In genomic region chr2:130167861-130168260, GRCm38 (mm10) we compare ENCODE assay signal across 9 mouse cellular contexts. TPM values are rescaled to one million over a fixed set of nuclear protein-coding genes. Genes with fewer than 3 reads are reported as not detected.
DNase-seq lines count a peak whose midpoint lies in the region; ATAC-seq and TF ChIP-seq lines count a peak whose summit lies in the region.
"Had no signal": no experiment of that assay in that cellular context is flagged by ENCODE, and none has a peak within 500 bp of the region (broad histone marks: within the 10 kb centered on the region; RNA-seq: fewer than 3 reads in every experiment).

No protein-coding gene starts in this region.

- no peak overlapping the region for H3K9ac ChIP-seq in intestine, postnatal 0 days (ENCODE audit: low read depth, low read length)
- no peak overlapping the region for H3K9ac ChIP-seq in intestine, embryonic 15.5 days

- ATAC-seq in intestine, postnatal 0 days: no peak
- no peak for ATAC-seq in intestine, embryonic 15.5 days
- no peak for ATAC-seq in G1E (ENCODE audit: extremely low read depth, insufficient number of reproducible peaks, low FRiP score, poor library complexity, severe bottlenecking)
- no peak for ATAC-seq in erythroid progenitor cell, adult 5-6 weeks (replicated peaks; ENCODE audit: low FRiP score, poor library complexity, severe bottlenecking)

- no peaks in the 10 kb centered on the region for H3K27me3 ChIP-seq in intestine, postnatal 0 days (replicated peaks; ENCODE audit: control insufficient read depth, insufficient read depth, low read length)
- H3K27me3 ChIP-seq in intestine, embryonic 15.5 days (replicated peaks): no peaks in the 10 kb centered on the region
- H3K27me3 ChIP-seq in G1E (ENCODE audit: insufficient read depth, low read length): no peaks in the 10 kb centered on the region

- H3K36me3 ChIP-seq in intestine, postnatal 0 days (ENCODE audit: control insufficient read depth, insufficient read depth): peaks cover 45% of the 10 kb centered on the region
- peaks cover 23% of the 10 kb centered on the region for H3K36me3 ChIP-seq in intestine, embryonic 15.5 days
- H3K36me3 ChIP-seq in G1E (replicated peaks): peaks cover 68% of the 10 kb centered on the region

- no peak for DNase-seq in G1E (ENCODE audit: low spot score)
- DNase-seq in frontal cortex, postnatal 25 days (ENCODE audit: low spot score in 2 of 2): peak; percentile 39 to 43
- peak; percentile 22 to 28 for DNase-seq in left cerebral cortex, adult 8-10 months (ENCODE audit: low spot score in 2 of 2)
- DNase-seq in right cerebral cortex, adult 18-20 months: peak; percentile 67

- peak; percentile 84 for TF ChIP-seq CTCF in intestine, postnatal 0 days (IDR thresholded peaks at IDR 0.05; ENCODE audit: low read depth)
- TF ChIP-seq CTCF in G1E (IDR thresholded peaks at IDR 0.05; ENCODE audit: low read depth, low read length): 0 out of 2 replicates have a peak, but pooled peaks have one; percentile 35
- TF ChIP-seq CTCF in bone marrow macrophage, adult 2 months (IDR thresholded peaks at IDR 0.05; ENCODE audit: low read depth, low read length): peak; percentile 66

- no peaks in the 10 kb centered on the region for H3K4me1 ChIP-seq in intestine, postnatal 0 days (replicated peaks; ENCODE audit: control insufficient read depth, insufficient read depth, low read length)
- H3K4me1 ChIP-seq in intestine, embryonic 15.5 days (replicated peaks): no peaks in the 10 kb centered on the region
- peaks cover 8% of the 10 kb centered on the region for H3K4me1 ChIP-seq in G1E (ENCODE audit: insufficient read depth, low read depth, low read length)
- no peaks in the 10 kb centered on the region for H3K4me1 ChIP-seq in bone marrow macrophage, adult 2 months (ENCODE audit: control insufficient read depth, insufficient read depth, low read length)

- WGBS in intestine, postnatal 0 days: 47% methylated on average over 3 of the region's 3 CpGs
- WGBS in intestine, embryonic 15.5 days: 48% methylated on average over 3 of the region's 3 CpGs

- H3K27ac ChIP-seq in intestine, postnatal 0 days (ENCODE audit: low read depth, low read length): no peak overlapping the region
- no peak overlapping the region for H3K27ac ChIP-seq in intestine, embryonic 15.5 days
- no peak overlapping the region for H3K27ac ChIP-seq in bone marrow macrophage, adult 2 months (ENCODE audit: insufficient read depth, low read depth, low read length)

- H3K4me2 ChIP-seq in intestine, postnatal 0 days (replicated peaks; ENCODE audit: low read depth): no peak overlapping the region
- H3K4me2 ChIP-seq in intestine, embryonic 15.5 days (replicated peaks): no peak overlapping the region

- H3K4me3 ChIP-seq in intestine, postnatal 0 days (ENCODE audit: low read depth, low read length): no peak overlapping the region
- no peak overlapping the region for H3K4me3 ChIP-seq in intestine, embryonic 15.5 days (replicated peaks)
- no peak overlapping the region for H3K4me3 ChIP-seq in G1E (ENCODE audit: low read depth, low read length)
- no peak overlapping the region for H3K4me3 ChIP-seq in bone marrow macrophage, adult 2 months (ENCODE audit: insufficient read depth, low read length)

- no peak for TF ChIP-seq POLR2A in bone marrow macrophage, adult 2 months (IDR thresholded peaks at IDR 0.05; ENCODE audit: borderline replicate concordance, low read depth, low read length)

- no peaks in the 10 kb centered on the region for H3K9me3 ChIP-seq in intestine, postnatal 0 days (ENCODE audit: control insufficient read depth)
- H3K9me3 ChIP-seq in intestine, embryonic 15.5 days: no peaks in the 10 kb centered on the region
- H3K9me3 ChIP-seq in G1E (replicated peaks): no peaks in the 10 kb centered on the region

RNA-seq across cellular contexts. Expression of gene Snrpb, which starts 11.3 kb away (rescaled TPM):
- 232 and 234 TPM in 2 replicates for polyA plus RNA-seq in intestine, postnatal 0 days (2015; fragmentation: Nextera tagmentation; extraction: Ambion mirVana)
- 517 and 522 TPM in 2 replicates for polyA plus RNA-seq in intestine, embryonic 15.5 days (2015; fragmentation: Nextera tagmentation; extraction: Ambion mirVana)
- total RNA-seq in G1E (2014; fragmentation: Nextera tagmentation): 112 and 115 TPM in 2 replicates
- 252 and 274 TPM in 2 replicates for total RNA-seq in G1E (2017)
- polyA plus RNA-seq in G1E (2012): 650 and 707 TPM in 2 replicates
- 154 and 166 TPM in 2 replicates for polyA plus RNA-seq in bone marrow macrophage, adult 2 months (2012; ENCODE audit: insufficient read depth, insufficient read length, missing spikeins)
- 100 to 1,000 TPM; 100 to 112 (median 102) TPM for total RNA-seq in left cerebral cortex, adult 8-10 months (2022)
- total RNA-seq in erythroid progenitor cell, adult 5-6 weeks (2015; ENCODE audit: low replicate concordance): 85.1 and 112 TPM in 2 replicates
- 53.6 and 69.1 TPM in 2 replicates for total RNA-seq in erythroid progenitor cell, adult 5-6 weeks (2017; ENCODE audit: low replicate concordance)

RNA-seq across cellular contexts. Expression of gene Tmc2, which starts 27.1 kb away (rescaled TPM):
- polyA plus RNA-seq in intestine, postnatal 0 days (2015; fragmentation: Nextera tagmentation; extraction: Ambion mirVana): not detected in 2 replicates
- not detected in 2 replicates for polyA plus RNA-seq in intestine, embryonic 15.5 days (2015; fragmentation: Nextera tagmentation; extraction: Ambion mirVana)
- total RNA-seq in G1E (2014; fragmentation: Nextera tagmentation) (not detected in 2 replicates), G1E (2017) (0.05 and 0.06 TPM in 2 replicates)
- polyA plus RNA-seq in G1E (2012): not detected in 2 replicates
- not detected in 2 replicates for polyA plus RNA-seq in bone marrow macrophage, adult 2 months (2012; ENCODE audit: insufficient read depth, insufficient read length, missing spikeins)
- not detected for total RNA-seq in left cerebral cortex, adult 8-10 months (2022)
- total RNA-seq in erythroid progenitor cell, adult 5-6 weeks (2015; ENCODE audit: low replicate concordance): not detected in 2 replicates
- total RNA-seq in erythroid progenitor cell, adult 5-6 weeks (2017; ENCODE audit: low replicate concordance): not detected in 2 replicates
- polyA plus RNA-seq: lung, embryonic 16.5 days had no signal

RNA-seq across cellular contexts. Expression of gene Tgm6, which starts 55.6 kb away (rescaled TPM):
- not detected in 2 replicates for polyA plus RNA-seq in intestine, postnatal 0 days (2015; fragmentation: Nextera tagmentation; extraction: Ambion mirVana)
- not detected in 2 replicates for polyA plus RNA-seq in intestine, embryonic 15.5 days (2015; fragmentation: Nextera tagmentation; extraction: Ambion mirVana)
- total RNA-seq in G1E (2014; fragmentation: Nextera tagmentation) (not detected in 2 replicates), G1E (2017) (0.05 TPM in 1 of 2 replicates, not detected in the other)
- not detected in 2 replicates for polyA plus RNA-seq in G1E (2012)
- polyA plus RNA-seq in bone marrow macrophage, adult 2 months (2012; ENCODE audit: insufficient read depth, insufficient read length, missing spikeins): not detected in 2 replicates
- total RNA-seq in left cerebral cortex, adult 8-10 months (2022): under 1 TPM in 3 of 4 experiments, not detected in 1; 0.09 to 0.26 (median 0.23) TPM
- total RNA-seq in erythroid progenitor cell, adult 5-6 weeks (2015; ENCODE audit: low replicate concordance): not detected in 2 replicates
- total RNA-seq in erythroid progenitor cell, adult 5-6 weeks (2017; ENCODE audit: low replicate concordance): not detected in 2 replicates
- polyA plus RNA-seq: lung, embryonic 16.5 days had no signal
